Comparison of ENCODE assay signal across 8 mouse cellular contexts in the genomic region with DNA sequence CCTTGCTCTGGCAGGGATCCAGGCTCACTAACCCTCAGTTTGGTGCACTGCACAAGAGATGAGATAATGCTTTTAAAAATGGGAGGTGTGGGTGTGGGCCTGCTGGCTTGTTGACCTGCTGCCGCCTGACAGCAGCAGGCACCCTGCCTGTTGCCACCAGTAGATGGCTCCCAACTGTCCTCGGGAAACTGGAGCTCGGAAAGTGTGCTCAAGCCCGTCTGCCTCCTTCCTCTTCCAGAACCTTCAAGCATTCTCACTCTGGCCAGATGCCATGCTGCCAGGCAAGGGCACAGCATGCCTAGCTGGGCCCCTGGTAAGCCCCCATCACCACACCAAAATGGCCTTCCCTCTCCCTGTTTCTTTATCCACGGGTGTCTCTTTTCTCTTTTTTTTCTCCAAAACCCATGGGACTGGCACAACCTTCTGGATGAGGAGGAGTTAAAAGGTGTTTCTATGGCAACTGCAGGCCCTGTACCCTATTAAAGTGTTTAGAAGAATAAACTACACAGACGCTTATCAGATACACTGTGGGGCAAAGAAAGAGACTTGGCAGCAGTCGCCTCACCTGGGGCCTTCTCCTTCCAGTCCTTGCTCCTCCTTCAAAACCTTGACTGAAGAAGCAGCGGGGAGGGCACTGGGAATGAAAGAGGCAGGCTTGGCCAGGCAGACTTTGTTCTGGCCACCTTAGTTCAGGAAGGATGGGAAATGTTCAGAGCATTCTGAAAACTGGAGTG. TPM values are rescaled to one million over a fixed set of nuclear protein-coding genes. Genes with fewer than 3 reads are reported as not detected.
DNase-seq lines count a peak whose midpoint lies in the region; ATAC-seq lines count a peak whose summit lies in the region.

No protein-coding gene starts in this region.

- H3K27ac ChIP-seq in hindbrain, embryonic 11.5 days (ENCODE audit: low read depth, low read length) = no peak overlapping the region
- peak overlapping the region; percentile 95 for H3K27ac ChIP-seq in lung, embryonic 16.5 days (ENCODE audit: low read length)

- peak; percentile 90 for DNase-seq in NIH3T3 (ENCODE audit: low read depth)
- DNase-seq in cerebellum, adult 9-10 months = peak; percentile 80
- DNase-seq in frontal cortex, postnatal 14 days (ENCODE audit: low spot score in 2 of 2) = peak; percentile 52 to 56
- DNase-seq in hindbrain, embryonic 11.5 days (ENCODE audit: low spot score) = peak; percentile 67
- peak; percentile 77 to 82 for DNase-seq in layer of hippocampus, postnatal 10 days (ENCODE audit: low spot score in 2 of 2)
- peak; percentile 15 for DNase-seq in retina, adult 2 months (ENCODE audit: low read depth, low spot score)
- peak; percentile 68 to 72 for DNase-seq in urinary bladder, postnatal 4 days (ENCODE audit: low spot score in 2 of 2)

- no peaks in the 10 kb centered on the region for H3K9me3 ChIP-seq in hindbrain, embryonic 11.5 days (ENCODE audit: control insufficient read depth, low read length)
- H3K9me3 ChIP-seq in lung, embryonic 16.5 days (ENCODE audit: control insufficient read depth, low read length) = no peaks in the 10 kb centered on the region

- H3K9ac ChIP-seq in hindbrain, embryonic 11.5 days (ENCODE audit: low read depth, low read length) = no peak overlapping the region
- peak overlapping the region; percentile 92; the same call in 1 of the 2 replicates for H3K9ac ChIP-seq in lung, embryonic 16.5 days (ENCODE audit: low read length)

- no peak for ATAC-seq in hindbrain, embryonic 11.5 days (ENCODE audit: low FRiP score)
- peak; percentile 45 for ATAC-seq in lung, embryonic 16.5 days (ENCODE audit: low read depth)

- WGBS in hindbrain, embryonic 11.5 days = 20% methylated on average over 8 of the region's 8 CpGs
- WGBS in lung, embryonic 16.5 days = 14% methylated on average over 8 of the region's 8 CpGs

- H3K36me3 ChIP-seq in hindbrain, embryonic 11.5 days (ENCODE audit: control insufficient read depth, insufficient read depth, low read length) = no peaks in the 10 kb centered on the region
- no peaks in the 10 kb centered on the region; the same call in 1 of the 2 replicates for H3K36me3 ChIP-seq in lung, embryonic 16.5 days (ENCODE audit: control insufficient read depth, insufficient read depth, low read length)

- peaks cover 6% of the 10 kb centered on the region for H3K27me3 ChIP-seq in hindbrain, embryonic 11.5 days (ENCODE audit: control insufficient read depth, insufficient read depth, low read length)
- H3K27me3 ChIP-seq in lung, embryonic 16.5 days (ENCODE audit: control insufficient read depth, insufficient read depth, low read depth, low read length) = no peaks in the 10 kb centered on the region

- peak overlapping the region; percentile 97 for H3K4me2 ChIP-seq in hindbrain, embryonic 11.5 days (replicated peaks; ENCODE audit: low read depth, low read length)
- peak overlapping the region; percentile 94 for H3K4me2 ChIP-seq in lung, embryonic 16.5 days (ENCODE audit: low read depth, low read length)

- no peak overlapping the region for H3K4me3 ChIP-seq in hindbrain, embryonic 11.5 days (ENCODE audit: low read depth, low read length)
- H3K4me3 ChIP-seq in lung, embryonic 16.5 days (ENCODE audit: low read length) = peak overlapping the region; percentile 83

- 0 out of 2 replicates have a peak, but pooled peaks cover 2% of the 10 kb centered on the region for H3K4me1 ChIP-seq in hindbrain, embryonic 11.5 days (replicated peaks; ENCODE audit: control insufficient read depth, insufficient read depth, low read length)
- H3K4me1 ChIP-seq in lung, embryonic 16.5 days (replicated peaks; ENCODE audit: control insufficient read depth, insufficient read depth, low read length) = peaks cover 18% of the 10 kb centered on the region

RNA-seq across cellular contexts. Expression of a gene that starts 2.8 kb away (rescaled TPM):
- polyA plus RNA-seq in hindbrain, embryonic 11.5 days (2014; fragmentation: Nextera tagmentation; extraction: Ambion mirVana) = 31.6 and 32.8 TPM in 2 replicates
- total RNA-seq in layer of hippocampus, postnatal 10 days (2021) = 10 to 100 TPM; 54.9 to 59.8 TPM
- polyA plus RNA-seq in lung, embryonic 16.5 days (2015; fragmentation: Nextera tagmentation; extraction: Ambion mirVana) = 90.5 and 107 TPM in 2 replicates

Comparison
In these comparisons a context has a peak if more than half of its experiments do, and no peak if none do; other contexts are left out.
1. DNase-seq: peak in every context shown above with its lines; median percentile 90 in NIH3T3; 80 in cerebellum, adult 9-10 months; 80 in layer of hippocampus, postnatal 10 days; 70 in urinary bladder, postnatal 4 days; 67 in hindbrain, embryonic 11.5 days; 54 in frontal cortex, postnatal 14 days; 15 in retina, adult 2 months.